Mouse (Mus musculus) heart, postnatal 10 days (tissue): ENCODE data around the gene Fars2. TPM values are rescaled to one million over a fixed set of nuclear protein-coding genes. Genes with fewer than 3 reads are reported as not detected.
"Not testable (repeated sequence)": the region's sequence is repeated elsewhere in the genome, so short reads cannot be mapped to it uniquely, and the experiment has no call there.

Source experiments
- DNase-seq, 2 experiments: peaks; one replicate each; pipeline ENCODE4 v3.0.0; 2021
- intact Hi-C: fragments of 180-260 bp; cut with DNase I; formaldehyde crosslinking; loops from one replicate; pipeline ENCODE4 v1.15.1; 2025
- total RNA-seq, 2 experiments: library from RNA; stranded (reverse); gene quantifications; 2 replicates each; pipeline ENCODE4 v1.2.3; 2021

Gene Fars2
- total RNA-seq, 2 experiments from 2014 or later = 69.7 to 73.3 TPM

DNA sequence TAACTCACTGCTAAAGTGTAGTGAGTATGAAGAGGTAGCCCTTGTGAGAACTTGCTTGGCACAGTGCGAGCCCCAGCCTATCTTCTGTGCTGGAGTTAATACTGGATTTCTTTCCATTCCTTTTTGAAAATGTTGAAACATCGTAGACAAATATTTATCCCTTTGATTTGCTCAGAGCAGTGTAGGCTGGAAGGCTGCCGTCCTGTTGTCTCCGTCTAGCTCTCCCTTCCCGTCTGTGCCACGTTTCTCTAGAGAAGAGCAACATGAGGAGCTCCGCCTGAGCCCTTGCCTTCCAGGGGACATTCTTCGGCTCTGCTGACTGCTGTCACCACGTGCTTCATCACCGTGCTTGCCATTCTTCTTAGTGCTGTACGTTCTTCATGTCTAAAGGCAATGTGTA, 234.3 kb downstream of the Fars2 start:
- DNase-seq = peak; percentile 5 to 7
- intact Hi-C loops = no loop called here

DNA sequence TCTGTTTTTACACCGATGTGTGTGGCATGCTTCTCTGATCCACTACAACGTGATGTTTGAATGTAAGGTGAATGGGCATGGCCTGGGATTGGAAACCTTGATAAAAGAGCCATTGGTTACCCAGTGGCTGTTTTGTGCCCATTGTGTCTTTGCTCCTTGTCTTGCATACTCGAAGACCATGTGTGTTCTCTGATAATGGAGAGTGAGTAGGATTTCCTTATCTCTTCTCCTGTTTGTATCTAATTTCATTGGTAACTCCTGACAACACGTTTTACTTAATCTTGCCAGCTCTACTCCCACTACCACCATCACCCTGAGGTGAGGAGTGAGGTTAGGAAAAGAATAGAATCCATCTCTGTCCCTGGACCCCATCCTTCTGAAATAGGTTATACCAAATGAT, 240.3 kb downstream of the Fars2 start:
- DNase-seq = no peak
- intact Hi-C loops = no loop called here

DNA sequence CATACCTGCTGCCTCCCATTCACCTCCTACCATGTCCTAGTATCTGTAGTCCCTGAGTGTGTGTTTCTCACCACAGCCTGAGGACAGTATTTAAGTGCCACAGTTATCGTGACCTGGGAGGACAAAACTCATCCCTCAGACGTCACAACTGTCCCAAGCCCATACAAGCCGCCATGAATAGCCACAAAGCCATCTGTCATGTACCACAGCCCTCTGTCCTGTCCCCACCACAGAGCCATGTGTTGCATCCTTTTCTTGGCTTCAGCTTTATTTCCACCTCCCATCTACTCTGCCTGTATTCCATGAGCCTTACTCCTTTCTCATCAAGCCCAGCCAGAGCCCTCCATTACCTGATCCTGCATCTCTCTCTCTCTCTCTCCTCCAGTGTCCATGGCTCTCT, 244.2 kb downstream of the Fars2 start:
- intact Hi-C loops = no loop called here
- DNase-seq = no peak

DNA sequence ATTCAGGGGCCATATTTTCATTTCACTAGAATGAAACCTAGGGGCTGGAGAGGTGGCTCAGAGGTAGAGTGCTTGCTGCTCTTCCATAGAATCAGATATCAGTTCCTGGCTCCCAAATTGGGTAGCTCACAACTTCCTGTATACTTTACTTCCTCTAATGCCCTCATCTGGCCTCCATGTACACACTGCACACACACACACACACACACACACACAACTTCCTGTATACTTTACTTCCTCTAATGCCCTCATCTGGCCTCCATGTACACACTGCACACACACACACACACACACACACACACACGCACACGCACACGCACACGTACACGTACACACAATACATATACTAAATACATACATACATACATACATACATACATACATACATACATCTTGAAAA, 248.5 kb downstream of the Fars2 start:
- intact Hi-C loops, DNase-seq: not testable (repeated sequence)

DNA sequence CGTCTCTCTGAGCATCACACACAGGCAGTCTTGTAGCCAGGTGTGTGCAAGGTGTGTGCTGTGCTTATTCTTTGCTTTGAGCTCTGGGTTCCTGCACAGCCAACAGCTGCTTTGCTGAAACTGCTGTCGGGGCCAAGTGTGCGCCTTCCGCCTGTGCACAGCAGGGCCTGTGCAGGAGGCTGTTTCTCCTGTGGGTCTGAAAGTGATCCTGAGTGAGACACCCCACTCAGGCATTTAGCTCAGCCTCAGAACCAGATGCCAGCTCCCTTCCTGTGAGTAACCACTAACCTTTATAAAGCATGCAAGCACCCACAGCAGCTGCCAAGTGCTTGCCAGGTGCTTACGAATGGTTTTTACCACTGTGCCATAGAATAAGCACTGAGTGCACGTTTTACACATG, 249.1 kb downstream of the Fars2 start:
- no peak for DNase-seq
- intact Hi-C loops = no loop called here

DNA sequence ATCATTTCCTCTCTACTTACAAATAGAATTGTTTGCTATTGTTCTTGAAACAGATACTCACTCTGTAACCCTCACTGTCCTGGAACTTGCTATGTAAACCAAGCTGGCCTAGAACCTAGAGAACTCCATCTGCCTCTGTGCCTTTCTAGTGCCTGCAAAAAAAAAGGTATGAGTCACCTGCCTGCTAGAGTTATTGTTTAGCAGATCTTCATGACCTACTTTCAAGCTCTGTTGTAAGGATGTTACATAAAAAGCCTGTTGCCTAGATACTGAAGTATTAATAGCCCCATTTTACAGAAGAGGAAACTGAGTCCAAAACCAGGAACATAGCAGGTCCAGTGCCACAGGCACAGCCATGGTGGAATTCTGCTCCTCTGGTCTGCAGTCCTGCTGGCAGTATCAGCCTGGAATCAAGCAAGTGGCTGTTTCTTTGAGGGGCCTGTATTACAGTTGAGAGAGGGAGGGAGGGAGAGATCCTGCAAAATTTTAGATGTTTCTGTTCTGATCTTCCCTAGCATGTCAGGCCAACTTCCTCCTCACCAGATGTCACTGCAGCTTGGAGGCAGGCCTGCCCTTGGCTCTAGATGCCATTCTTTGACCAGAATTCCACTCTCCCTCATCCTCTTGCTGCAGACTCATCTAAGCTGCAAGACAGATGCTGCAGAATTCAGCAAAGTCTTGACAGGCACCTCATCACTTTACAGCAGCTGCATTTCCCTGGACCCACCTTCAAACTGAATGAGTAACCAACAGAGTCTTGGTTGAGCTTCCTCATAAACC, 250.7 kb downstream of the Fars2 start:
- intact Hi-C loops = no loop called here
- DNase-seq = peak in 1 of 2 experiments; percentile 19

DNA sequence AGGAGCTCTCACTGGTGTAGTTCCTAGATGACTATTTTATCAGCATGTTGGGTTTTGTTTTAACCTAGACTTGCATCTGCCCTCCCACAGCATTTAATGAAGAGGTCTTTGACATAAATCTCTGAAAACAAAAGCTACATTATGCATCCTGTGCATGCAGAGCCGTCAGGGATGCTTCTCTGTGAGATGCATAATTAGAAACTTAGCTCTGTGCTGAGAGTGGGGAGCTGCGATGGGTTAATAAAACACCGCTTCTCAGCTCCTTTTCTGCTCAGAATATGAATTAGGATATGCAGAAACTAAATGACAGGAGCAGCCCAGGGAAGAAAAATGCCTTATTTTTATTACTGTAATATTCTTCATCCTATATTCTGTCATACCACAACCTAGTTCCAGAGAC, 251.6 kb downstream of the Fars2 start:
- no peak for DNase-seq
- intact Hi-C loops = no loop called here

DNA sequence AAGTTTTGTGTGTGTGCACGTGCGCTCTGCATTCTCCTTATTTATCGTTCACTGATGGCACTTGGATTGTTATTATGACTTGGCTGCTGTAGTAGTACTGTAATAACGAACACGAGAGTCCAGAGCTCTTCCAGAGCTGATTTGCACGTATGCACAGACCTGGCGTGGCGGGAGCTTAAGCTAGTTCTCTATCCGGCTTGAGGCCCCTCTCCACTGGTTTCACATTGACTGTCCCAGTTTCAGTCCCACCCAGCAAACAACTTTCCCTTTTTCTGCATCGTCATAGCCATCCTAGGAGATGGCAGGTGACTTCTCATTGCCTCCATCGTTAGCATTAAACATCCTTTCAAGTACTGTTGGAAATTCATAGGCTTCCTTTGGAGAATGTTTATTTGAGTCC, 252.2 kb downstream of the Fars2 start:
- intact Hi-C loops = no loop called here

DNA sequence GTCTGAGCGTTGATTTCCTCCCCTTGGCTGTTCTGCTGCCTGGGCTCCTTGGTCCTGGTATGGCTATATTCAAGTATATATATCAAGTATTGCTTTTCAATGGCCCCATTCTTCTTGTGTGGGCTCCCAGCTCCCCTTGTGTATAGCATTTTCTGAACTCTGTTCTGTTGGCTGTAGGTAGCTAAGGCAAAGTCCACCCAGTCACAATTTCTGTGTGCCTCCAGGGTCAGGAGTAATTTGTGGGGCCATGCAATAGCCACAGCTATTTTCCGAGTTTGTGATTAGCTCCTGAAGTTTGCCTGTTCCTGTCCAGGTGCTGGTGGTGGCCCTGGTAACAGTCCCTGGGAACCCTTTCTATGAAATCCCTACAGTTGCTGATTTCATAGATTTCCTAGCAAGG, 266.0 kb downstream of the Fars2 start:
- intact Hi-C loops = no loop called here
- DNase-seq = no peak

More for the DNA sequence above, 252.2 kb downstream of the Fars2 start:
- DNase-seq = no peak

DNA sequence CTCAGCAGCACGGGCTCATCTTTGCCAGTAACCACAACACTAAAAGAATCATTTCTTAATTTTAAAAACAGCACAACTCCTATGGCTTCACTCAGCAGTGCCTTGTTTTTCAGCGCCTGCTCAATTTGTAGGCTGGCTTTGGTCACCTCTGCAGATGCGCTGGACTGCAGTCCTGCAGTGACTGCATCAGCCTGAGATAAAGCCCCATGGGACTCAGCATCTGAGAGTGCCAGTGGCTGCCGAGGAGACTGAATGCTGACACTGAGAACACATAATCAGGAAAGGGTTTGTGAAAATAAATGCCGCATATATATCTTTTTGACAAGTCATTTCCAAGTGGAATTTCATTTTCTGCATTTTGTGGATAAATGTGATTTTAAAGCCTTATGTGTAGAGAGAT, 268.9 kb downstream of the Fars2 start:
- no peak for DNase-seq
- intact Hi-C loops = no loop called here

DNA sequence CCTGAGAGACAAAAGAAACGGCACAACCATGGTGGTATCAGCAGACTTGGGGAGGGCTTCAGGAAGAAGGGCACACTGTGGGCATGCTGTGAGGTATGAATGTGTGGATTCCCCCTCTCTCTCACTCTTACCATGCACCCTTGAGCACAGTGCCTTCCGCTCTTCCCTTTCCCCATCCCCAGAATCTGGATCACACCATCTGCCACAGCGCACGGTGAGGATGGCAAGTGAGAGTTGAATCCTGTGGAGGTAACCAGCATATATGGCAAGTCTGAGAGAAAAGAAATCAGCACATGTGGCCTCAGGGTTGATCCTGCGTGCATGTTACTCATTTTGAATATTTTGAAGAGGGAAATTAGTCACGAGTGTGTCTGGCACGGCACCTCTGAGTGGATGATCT, 274.7 kb downstream of the Fars2 start:
- DNase-seq = no peak

DNA sequence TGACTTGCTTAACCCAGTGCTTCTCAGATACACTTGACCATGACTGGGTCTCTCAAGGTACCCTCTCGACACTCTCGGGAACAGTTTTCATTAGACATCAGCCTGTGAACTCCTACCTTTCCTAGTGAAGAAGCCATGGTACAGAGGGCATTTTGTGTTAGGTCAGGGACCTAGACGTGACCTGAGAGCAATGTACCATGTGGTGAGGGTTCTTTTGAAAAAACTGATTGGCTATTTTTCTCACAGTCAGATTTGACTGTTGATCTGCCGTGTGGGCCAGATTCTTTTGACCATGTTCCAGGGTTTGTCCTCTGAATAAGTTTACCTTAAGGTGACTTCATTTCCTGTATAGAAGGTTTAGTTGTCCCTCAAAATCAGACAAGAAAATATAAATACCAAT, 275.5 kb downstream of the Fars2 start:
- DNase-seq = no peak
- intact Hi-C loops = no loop called here

More for the DNA sequence above, 274.7 kb downstream of the Fars2 start:
- intact Hi-C loops = no loop called here

DNA sequence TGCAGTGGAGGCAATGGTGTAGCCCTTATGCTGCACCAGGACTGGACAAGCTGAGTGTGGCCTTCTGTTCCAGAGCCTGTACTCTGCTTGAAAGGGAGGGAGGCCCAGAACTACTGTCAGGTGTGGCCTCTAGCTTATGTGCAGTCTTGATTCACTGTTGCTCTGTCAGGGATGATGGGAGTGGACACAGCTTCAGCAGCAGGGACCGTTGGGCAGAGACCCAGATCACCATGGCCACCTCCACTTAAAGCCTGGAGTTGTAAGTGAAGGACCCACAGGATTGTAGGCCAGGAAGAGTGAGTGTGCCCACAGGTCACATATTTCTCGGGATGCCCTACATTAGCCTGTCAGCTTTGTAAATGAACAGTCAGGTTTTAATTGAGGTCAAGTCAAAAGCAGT, 283.8 kb downstream of the Fars2 start:
- intact Hi-C loops = no loop called here
- no peak for DNase-seq

DNA sequence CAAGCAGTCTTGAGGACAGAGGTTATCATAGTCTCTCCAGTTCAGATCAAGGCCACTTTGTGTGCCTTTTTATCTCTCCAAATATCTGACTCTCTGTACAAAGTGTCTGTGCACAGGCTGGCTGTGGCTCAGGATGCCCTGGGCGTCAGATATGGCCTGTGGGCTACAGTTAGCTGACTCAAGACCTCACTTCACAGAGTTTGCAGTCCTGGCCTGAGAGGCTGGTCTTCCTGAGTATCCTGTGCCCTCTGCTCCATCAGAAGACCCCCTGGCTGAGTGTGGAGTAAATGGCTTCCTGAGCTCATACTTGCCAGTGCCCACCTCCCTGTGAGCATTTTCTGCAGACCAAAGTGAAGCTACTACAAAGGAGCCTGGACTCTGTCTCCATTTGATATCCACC, 296.1 kb downstream of the Fars2 start:
- DNase-seq = no peak
- intact Hi-C loops = no loop called here

DNA sequence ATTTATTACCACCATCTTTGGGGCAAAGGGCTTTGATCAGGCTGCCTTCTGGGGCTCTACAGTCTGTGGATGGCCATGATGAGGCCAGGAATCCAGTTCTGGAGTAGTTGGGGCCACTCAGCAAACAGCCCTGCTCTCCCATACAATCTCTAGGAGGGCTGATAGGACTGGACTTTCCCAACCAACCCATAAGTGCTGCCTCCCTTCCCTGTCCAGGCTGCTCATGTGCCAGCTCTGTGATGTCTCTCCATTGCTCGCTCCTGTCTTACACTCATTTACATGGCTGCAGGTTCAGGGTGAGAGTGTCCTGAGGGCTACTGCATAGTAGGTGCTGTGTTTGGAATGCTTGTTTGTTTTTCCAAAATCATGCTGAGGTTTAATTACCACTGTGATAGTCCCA, 298.0 kb downstream of the Fars2 start:
- DNase-seq = no peak
- intact Hi-C loops = no loop called here

DNA sequence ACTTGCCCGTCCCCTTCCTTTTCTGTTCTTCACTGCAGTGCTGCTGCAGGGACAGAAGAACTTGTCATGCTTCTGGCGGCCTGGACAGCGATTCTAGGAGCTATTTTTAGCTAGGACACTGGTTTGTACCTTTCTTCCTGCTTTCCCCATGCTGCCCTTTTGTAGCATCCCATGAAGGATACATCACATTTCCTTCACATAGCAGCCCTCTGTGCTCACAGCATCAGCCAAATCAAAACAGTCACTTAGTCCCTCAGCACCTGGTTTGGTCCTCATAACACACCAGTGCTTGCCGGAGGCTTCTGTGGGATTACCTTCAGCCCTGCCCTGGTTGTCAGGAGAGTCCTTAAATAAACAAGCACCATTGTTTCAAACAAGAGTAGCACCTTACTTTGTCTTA, 299.3 kb downstream of the Fars2 start:
- DNase-seq = peak in 1 of 2 experiments; percentile 6
- intact Hi-C loops = no loop called here

DNA sequence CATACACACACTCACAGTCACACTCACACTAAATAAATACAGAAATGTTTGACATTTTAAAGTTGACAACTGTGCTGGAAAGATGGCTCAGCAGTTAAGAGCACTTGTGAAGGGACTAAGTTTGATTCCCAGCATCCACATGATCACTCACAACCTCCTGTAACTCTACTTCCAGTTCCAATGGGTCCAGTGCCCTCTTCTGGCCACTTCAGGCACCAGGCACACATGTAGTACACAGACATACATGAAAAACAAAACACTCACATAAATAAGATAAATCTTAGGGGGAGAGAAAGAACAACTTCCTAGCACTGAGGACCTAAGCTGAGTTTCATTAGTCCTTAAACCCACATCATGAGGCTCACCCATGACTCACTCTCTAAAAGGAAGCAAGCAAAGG, 302.1 kb downstream of the Fars2 start:
- intact Hi-C loops = no loop called here
- DNase-seq = no peak

DNA sequence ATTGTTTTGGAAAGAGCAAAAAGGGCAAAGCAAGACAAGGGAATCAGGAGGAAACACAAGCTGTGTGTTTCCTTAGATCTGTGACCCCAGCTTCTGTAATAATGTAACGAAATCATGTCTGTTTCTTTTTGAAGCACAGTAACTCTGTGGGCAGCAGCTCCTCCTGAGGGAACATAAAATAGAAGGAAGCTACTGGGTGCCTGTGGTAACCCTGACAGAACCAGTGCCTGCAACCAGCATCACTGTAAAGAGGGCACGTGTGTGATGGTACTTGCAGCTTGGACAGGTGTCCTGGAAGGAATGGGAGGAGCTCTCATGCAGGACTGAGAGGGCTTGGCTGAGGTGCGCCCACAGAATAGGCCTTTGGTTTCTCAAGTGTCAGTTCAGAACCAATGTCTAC, 305.2 kb downstream of the Fars2 start:
- intact Hi-C loops = no loop called here
- no peak for DNase-seq

DNA sequence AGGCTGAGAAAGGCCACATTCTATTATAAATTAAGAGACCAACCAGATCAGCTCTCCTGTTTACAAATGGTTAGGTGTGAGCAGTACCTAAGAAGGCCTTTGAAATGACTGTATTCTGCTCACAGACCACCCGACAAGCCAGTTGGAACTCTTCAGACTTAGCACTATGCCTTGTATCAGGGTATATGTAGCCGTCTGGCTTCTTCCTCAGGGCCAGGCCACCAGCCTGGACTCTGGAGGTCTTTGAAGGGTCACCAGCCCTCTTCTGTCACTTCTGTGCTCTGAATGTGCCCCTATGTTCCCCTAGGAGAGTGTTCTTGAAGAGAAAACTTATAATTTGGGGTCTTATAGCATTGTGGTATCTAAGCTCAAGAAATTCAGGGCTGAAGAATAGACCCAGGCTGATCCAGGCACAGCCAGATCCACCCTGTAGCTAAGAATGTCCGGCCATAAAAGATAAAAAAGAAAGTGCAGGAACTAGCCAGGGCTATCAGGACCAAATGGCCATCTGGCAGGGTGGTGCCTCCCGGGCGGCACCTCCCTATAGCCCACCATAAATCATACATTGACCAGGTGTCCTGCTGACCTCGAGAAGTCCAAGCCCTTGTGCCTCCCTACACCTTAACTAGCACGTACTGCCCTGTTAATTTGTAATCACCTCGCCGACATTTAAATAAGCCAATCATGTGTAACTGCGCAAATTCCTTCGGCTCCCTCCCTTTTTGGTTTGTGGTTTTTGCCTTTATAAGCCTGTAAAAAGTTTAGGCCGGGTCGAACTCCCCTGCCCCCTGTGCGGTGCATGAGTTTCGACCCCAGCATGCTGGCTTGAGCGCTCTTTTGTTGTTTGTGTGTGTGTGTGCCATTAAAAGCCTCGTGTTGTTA, 308.9 kb downstream of the Fars2 start:
- intact Hi-C loops, DNase-seq: not testable (repeated sequence)

DNA sequence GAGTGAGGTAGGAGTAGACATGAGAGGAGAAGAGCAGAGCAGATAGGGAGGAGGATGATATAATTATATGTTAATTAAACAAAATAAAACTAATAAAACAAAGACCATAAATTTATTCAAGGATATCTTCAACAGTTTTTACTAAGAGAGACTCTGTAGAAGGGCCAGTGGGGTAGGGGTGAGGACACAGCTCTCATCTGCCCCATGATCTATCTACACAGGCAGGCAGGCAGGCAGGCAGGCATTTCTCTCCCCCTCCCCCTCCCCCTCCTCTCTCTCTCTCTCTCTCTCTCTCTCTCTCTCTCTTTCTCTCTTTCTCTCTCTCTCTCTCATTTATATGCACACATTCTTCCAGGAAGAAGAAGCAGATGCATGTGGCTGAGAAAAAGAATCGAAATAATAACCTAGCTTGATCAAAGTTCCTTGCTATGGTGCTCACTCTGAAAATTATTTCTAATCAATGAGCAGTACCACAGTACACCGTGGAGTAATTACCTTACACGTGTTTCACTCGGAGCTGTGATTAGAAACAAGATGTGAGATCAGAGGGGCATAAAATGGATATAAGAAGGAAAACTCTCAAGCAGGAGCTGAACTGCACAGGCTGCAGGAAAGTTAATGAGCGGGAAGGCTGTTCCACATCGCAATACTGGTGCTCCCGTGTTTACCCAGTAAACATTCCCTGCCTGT, 312.4 kb downstream of the Fars2 start:
- intact Hi-C loops = no loop called here

DNA sequence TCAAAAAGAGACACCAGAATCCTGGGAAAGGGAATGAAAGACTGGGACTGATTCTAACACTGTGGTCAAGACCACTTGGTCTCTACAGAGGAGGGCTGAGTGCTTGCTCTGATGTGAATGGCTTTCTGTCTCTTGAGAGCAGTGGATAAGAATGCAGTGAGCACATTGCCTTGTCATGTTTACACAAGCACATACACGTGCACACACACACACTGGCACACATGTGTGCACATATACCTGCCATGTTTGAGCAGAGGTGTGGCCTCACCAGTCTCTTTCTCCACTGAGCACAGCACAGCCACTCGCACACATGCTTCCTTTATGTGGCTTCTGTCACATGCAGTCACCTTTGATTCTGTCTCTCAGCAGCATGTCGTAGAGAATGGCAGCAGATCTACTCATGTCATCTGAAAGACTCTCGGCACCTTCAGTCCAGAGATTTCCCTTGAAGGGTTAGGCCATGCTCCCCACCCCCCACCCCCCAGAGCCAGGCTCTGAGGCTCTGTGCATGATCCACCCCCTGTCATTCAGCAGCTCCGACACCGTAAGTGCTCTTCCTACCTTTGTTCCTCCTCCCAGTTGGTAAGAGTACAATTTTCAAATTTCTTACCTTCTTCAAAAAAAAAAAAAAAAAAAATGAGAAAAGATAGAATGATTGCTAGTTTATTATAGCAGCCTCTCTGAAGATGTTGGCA, 313.4 kb downstream of the Fars2 start:
- DNase-seq = no peak
- intact Hi-C loops = no loop called here

More for the DNA sequence above, 312.4 kb downstream of the Fars2 start:
- DNase-seq = no peak
